Mouse (Mus musculus): ENCODE measurements around the gene Mfsd2b.

DNA sequence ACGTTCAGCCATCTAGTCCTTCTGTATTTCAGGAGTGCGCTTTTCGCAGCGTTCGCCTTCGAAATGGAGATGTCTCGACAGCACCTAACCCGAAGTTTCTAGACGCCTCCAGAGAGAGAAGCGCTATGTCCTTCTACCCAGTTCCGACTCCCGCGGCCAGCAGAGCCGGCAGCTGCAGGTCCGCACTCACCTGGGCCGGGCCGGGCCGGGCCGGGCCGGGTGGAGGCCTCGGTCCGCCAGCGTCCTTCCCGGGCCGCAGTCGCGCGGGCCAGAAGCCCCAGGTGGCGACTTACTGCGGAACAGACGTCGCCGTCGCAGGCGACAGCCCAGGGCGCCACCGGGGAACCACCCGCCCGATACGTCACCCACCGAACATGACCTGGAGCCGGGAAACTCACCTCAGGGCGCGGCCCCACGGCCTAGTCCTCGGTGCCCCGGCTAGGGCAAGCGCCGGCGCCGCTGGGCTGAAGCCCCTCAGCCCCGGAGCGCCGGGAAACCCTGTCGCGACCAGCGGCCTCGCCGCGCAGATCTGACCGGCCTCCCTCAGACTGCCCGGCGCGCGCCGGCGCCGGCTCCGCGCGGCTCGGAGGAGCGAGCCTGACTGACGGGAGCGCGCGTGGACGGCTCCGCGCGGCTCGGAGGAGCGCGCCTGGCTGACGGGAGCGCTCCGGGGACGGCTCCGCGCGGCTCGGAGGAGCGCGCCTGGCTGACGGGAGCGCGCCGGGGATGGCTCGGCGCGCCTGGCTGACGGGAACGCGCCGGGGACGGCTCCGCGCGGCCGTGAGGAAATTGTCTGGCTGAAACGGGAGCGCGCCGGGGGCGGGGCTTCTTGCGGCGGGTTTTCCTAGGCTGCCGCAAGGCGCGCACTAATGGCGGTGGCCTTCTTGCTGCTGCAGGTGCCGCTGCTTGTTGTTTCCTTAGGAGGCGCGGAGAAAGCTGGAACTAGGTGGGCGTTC, 33.1 kb upstream of the Mfsd2b start, which contains the start of gene Ubxn2a:
- TF ChIP-seq POLR2A (IDR thresholded peaks at IDR 0.05; ENCODE audit: borderline replicate concordance, extremely low read depth, insufficient read depth, insufficient read length, poor library complexity, severe bottlenecking) (peak; percentile 98), CTCF (IDR thresholded peaks at IDR 0.05; ENCODE audit: borderline replicate concordance, extremely low read depth, insufficient read depth, insufficient read length) (no peak)
